Mouse (Mus musculus): Measurements from ENCODE around the gene 1700023F06Rik.

Gene 1700023F06Rik

DNA sequence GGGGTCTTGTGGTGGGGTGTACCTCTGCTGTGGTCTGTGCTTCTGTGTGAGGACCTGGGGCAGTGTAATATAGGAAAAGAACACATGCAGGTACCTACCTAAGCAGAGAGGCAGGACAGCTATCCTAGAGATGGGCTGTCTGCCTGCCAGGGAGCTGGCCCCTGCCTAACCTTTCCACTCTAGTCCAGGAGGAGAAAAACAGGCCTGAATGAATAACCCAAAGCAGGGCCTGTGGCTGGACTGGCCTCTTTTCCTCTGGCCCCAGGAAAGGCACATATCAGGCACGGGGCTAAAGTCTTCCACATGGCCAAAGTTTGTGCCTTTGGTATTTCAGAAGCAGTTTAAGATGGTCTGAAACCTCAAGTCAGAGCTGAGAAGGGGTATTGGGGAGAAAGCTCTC is 27.9 kb downstream of the 1700023F06Rik start:
- DNase-seq: no peak

DNA sequence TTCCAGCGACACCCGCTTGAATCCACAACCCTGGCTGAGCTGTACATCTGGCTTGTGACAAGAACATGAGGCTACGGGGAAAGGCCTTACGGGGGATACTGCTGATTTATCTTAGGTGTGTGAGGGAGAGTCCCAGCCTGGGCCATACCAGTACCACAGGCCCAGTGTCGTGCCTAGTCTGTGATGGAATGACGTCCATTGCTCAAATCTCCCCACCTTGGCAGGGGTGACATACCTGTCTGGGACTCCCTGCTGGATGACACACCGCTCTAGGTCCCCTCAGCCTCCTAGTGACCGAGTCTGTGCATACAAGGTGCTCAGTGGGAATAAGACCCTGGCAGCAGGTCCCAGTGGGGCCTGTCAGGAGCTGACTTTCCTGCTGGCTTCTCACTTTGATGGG is 29.6 kb downstream of the 1700023F06Rik start:
- DNase-seq: no peak

- DNase-seq: peak; percentile 67
Observed at GRCm38 (mm10) chr11:103177815-103178485, 30.4 kb downstream of the 1700023F06Rik start.

DNA sequence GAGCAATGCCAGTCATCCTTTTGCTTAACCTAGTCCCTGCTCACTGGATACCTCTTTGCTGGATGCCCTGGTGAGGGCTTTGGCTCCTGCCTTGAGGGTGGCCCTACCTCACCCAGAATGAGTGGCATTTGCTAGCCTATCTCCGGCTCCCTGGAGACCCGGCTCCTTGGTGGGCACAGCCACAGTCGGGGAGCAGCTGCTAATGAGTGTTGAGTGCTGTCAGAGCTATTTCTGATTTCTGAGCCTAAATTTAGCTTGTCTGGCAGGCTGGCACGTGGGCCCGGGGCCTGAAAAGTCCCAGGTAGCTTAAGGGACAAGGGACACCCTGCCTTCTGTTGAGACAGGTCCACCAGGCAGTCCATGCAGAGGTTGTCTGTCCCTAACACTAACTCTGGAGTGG is 31.1 kb downstream of the 1700023F06Rik start:
- no peak for DNase-seq

DNA sequence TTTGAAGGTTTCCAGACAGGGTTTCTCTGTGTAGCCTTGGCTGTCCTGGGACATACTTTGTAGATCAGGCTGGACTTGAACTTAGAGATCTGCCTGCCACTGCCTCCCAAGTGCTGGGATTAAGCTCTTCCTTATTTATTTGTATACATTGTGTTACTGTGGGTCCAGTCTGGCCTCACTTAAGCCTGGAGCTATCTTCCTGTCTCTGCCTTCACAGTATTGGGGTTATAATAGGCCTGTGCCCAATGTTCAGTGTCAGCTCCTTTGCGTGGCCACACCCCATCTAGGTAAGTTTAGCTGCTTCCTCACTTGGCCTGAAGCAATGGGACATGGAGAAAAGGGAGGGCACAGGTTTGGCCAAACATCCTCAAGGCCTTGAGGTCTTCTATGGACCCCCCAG is 31.8 kb downstream of the 1700023F06Rik start:
- no peak for DNase-seq

DNA sequence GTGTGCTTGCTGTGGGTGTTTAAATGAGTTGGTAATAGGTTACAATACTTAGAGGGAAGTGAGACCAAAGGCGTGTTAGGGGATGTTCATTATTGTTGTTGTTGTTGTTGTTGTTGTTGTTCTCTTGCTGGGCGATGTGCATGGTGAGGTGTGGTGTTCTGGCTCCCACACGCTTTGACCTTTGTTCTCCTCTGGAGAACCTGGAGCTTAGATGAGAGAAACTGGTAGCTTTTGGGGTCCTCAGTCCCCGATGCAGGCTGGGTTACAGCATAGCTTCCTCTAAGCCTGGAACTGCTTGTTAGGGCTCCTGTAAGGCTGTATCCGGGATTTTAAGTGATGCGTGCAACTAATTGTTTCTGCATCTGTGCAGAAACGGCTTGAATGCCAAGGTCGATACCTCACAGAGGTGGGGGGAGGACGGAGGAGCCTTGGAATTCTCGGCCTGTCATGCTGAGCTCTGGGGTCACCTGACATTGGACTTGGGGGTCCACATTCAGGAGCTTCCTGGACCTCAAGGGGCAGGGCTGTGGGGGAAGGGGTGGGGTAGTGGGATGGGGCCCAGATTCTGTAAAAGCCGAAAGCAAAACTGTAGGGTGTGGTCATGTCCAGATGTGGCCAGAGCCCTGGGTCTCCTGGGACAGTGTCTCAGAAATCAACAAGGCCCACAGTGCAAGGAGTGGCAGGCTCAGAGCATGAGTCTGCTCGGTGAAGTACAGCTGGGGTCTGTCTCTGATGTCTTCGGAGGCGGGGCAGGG is 32.5 kb downstream of the 1700023F06Rik start:
- no peak for DNase-seq

DNA sequence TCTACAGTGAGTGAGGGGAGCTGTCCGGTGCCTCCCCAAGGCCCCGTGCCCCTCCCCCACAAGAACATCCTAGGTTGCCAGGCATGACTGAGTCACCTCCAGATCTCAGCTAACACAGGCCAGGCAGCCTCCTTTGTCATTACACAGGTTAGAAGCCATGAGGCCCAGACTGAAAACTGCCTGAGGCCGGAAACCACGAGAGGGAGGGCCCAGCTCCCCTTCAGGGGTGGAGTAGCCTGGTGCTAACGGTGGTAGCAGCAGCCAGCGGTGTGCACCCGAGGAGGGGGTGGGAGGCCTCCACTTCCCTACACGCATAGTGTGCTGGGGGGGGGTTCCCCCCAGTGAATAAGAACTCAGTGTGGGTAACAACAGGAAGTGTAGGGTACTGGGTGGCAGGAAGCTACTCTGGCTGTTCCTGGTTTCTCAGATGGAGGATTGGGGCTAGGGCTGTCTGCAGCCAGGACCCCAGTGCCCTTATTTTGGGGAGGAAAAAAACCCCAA is 33.4 kb downstream of the 1700023F06Rik start:
- DNase-seq: peak; percentile 83

DNA sequence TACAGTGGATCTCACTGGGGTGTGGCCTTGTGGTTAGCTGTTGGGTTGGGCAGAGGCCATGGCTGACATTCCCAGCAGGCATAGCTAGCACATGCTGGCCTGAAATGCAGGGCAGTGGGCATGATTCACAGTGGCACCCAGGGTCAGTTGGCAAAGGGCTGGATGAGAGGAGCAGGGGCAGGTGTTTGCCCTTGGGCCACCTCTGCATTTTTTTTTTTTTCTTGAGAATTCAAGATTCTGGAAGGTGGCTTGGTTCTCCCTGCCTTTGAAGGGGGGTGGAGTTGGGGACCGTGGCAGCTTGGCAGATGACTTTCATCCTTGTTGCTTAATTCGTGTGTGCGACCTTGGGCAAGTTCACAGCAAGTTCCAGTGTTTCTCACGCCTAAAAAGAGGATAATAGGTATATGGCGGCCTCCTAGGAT is 33.9 kb downstream of the 1700023F06Rik start:
- DNase-seq: no peak

GRCm38 (mm10) chr11:103173771-103174344 is 34.5 kb downstream of the 1700023F06Rik start:
- DNase-seq: no peak

DNA sequence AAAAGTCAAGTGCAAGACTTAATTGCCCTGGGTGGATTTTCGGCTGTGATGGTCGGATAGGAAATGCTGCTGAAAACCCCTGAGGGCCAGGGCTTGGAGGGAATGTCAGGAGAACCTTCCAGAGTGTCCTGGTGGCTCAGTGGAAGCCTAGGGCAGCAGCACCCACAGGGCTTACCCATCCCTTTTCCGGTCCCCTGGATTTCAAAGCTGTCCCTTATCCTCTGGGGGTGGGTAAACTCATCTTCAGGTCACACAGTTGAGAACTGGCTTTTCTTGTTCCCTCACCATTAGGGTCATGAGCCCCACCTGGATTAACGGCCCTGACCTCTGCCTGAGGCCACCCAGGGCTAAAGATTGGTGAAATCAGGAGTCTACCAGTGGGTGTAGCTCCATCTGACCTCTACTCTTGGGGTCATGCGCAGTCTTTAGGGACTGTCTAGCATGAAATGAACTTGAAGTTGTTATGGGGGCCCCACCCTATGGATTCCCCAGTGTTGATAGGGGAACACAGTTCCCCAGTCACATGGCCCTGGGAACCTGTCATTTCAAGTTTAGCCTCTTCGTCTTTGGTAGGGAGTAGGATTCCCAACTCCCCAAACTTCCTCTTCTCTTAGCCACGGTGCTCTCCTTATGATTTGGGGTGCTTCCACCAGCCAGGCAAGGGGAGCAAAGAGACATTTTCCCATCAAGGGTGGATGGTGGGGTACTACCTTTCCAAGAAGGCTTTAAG is 35.2 kb downstream of the 1700023F06Rik start:
- DNase-seq: peak; percentile 32

DNA sequence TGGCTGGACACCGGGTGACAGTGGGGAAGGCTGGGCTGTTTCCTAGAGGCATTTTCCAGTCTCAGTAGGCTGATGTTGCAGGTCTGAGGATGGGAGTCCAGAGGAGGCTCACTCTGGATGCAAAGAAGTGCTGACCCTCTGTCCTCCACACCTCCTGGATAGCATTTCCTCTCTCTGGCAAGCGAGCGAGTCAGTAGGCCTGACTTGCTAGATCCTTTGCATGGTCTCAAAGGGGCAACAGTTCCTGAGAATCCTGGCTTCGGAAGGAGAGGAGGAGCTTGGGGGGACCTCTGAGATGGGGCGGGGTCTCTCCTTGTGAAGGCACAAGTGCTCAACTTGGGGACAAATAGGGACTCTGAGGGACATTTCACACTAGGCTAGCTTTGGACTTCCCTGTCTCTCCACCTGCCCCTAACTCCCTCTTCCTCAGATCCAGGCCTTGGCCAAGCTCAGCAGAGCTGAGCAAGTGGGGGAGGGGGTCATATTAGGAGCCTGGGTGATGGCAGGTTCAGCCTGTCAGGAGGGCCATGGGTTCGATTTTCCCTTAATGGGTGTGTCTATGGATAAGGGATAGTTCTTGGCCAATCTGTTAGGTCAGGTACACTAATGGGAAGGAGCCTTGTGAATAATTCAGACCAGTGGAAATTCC is 35.8 kb downstream of the 1700023F06Rik start:
- DNase-seq: no peak

- peak; percentile 27 for DNase-seq
Observed at GRCm38 (mm10) chr11:103171703-103172391, 36.5 kb downstream of the 1700023F06Rik start.

- DNase-seq: no peak
Observed at GRCm38 (mm10) chr11:103171286-103171620, 37.1 kb downstream of the 1700023F06Rik start.

DNA sequence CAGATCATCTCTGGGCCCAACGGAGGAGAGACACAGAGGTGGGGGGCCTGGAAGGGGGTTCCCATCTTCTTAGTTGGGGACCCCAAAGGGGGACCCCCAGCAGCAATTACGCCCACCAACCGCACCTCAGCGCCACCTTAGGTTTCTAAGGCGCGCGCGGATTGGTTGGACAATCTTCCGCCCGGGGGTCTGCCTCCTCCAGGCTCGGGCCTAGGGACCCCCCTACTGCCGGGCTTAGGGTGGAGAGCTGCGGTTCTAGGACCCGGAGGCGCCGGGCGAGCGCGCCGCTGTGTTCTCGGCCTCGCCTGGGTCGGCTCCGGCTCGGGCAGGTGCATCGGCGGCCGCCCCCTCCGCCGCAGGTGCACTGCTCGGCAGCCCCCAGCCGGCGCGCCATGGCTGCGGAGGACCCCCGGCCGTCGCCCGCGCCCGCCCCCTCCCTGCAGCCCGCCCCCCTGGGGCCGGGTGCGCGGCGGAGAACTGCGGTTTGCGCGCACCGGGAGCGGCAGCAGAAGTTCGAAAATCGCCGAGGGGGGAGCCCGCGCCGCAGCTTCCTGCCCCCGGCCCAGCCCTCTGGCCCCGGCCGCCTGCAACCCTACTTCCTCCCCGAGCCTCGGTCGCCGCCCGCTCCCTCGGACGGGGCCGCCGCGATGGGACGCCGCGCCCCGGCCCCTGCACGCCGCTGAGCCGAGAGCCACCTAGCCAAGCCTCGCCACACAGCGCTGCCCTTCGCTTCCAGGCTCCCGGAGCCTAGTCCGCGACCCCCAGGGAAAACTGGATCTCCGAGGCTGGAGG is 37.7 kb downstream of the 1700023F06Rik start, which contains the start of gene Fmnl1:
TSS of gene Fmnl1 (plus strand) at position 614 of the 792 bp plus-strand sequence.
- peak; percentile 59 for DNase-seq

GRCm38 (mm10) chr11:103170111-103170493 is 38.3 kb downstream of the 1700023F06Rik start:
- no peak for DNase-seq

DNA sequence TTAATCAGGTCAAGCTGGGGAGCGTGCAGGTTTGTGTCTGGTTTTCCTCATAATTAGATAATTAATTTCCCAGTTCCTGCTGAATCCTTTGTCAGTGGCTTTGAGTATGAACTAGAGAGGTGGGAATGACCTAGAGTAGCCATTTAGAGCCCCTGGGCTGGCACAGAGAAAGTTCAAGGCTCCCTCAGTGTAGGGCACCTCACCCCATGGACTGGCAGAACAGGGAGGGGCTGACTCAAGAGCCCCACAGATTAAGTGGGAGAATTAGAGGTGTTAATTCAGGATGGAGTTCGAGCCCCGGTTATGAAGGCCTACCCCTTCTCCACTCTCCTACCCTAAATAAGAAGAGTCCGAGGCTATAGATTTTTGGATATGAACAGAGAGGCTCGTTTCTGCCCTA is 38.7 kb downstream of the 1700023F06Rik start:
- DNase-seq: no peak

GRCm38 (mm10) chr11:103168690-103169390 is 39.5 kb downstream of the 1700023F06Rik start:
- DNase-seq: peak; percentile 90

DNA sequence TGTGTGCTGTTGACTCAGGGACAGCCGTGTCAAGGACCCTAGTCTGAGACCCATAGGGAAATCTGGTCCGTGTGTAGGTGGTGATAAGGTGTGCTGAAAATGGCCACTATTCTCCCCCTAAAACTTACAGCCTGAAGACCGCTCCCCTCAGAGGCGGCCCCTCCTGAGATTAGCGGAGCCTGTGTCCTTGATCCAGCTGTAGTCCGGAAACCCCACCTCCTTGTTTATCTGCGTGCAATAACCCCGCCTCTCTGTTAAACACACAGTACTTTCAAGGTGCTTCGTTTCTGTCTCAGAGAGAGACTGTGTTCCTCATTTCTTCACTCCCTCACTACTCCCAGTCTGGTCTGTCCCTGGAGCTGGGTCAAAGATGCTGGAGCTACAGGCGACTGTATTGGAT is 44.0 kb downstream of the 1700023F06Rik start:
- peak; percentile 63 for DNase-seq

- no peak for DNase-seq
Observed at GRCm38 (mm10) chr11:103162132-103162531, 46.2 kb downstream of the 1700023F06Rik start.

- no peak for DNase-seq
Observed at GRCm38 (mm10) chr11:103161449-103161848, 46.9 kb downstream of the 1700023F06Rik start.

Data from lung, postnatal 36 days (tissue).